Mouse (Mus musculus): ENCODE results near the gene Espn.
A peak's percentile ranks its signal among the peaks of the same experiment; 100 is the strongest.

The Espn gene

GRCm38 (mm10) chr4:152151966-152152544, at the start of gene Espn:
Gene Espn (minus strand): TSS chr4:152152371.
- peak; percentile 67 for DNase-seq (ENCODE audit: low spot score)

- DNase-seq (ENCODE audit: low spot score), result peak; percentile 28
Measured at GRCm38 (mm10) chr4:152201492-152201891, 49.3 kb upstream of the Espn start.

- DNase-seq (ENCODE audit: low spot score), result no peak
Measured at GRCm38 (mm10) chr4:152199617-152200016, 47.4 kb upstream of the Espn start.

- DNase-seq (ENCODE audit: low spot score), result no peak
Measured at GRCm38 (mm10) chr4:152197545-152197944, 45.4 kb upstream of the Espn start.

GRCm38 (mm10) chr4:152196276-152196675, 44.1 kb upstream of the Espn start:
- no peak for DNase-seq (ENCODE audit: low spot score)

GRCm38 (mm10) chr4:152194476-152195175, 42.5 kb upstream of the Espn start:
- DNase-seq (ENCODE audit: low spot score), result no peak

- DNase-seq (ENCODE audit: low spot score), result no peak
Measured at GRCm38 (mm10) chr4:152192569-152192968, 40.4 kb upstream of the Espn start.

- DNase-seq (ENCODE audit: low spot score), result no peak
Measured at GRCm38 (mm10) chr4:152190701-152191100, 38.5 kb upstream of the Espn start.

- no peak for DNase-seq (ENCODE audit: low spot score)
Measured at GRCm38 (mm10) chr4:152190096-152190653, 38.0 kb upstream of the Espn start.

- DNase-seq (ENCODE audit: low spot score), result no peak
Measured at GRCm38 (mm10) chr4:152189691-152190090, 37.5 kb upstream of the Espn start.

- no peak for DNase-seq (ENCODE audit: low spot score)
Measured at GRCm38 (mm10) chr4:152189071-152189470, 36.9 kb upstream of the Espn start.

GRCm38 (mm10) chr4:152188651-152189050, 36.5 kb upstream of the Espn start:
- no peak for DNase-seq (ENCODE audit: low spot score)

GRCm38 (mm10) chr4:152187142-152187541, 35.0 kb upstream of the Espn start:
- no peak for DNase-seq (ENCODE audit: low spot score)

GRCm38 (mm10) chr4:152186205-152187082, 34.3 kb upstream of the Espn start:
- DNase-seq (ENCODE audit: low spot score), result no peak

GRCm38 (mm10) chr4:152185510-152186204, 33.5 kb upstream of the Espn start:
- no peak for DNase-seq (ENCODE audit: low spot score)

GRCm38 (mm10) chr4:152185137-152185509, 33.0 kb upstream of the Espn start:
- no peak for DNase-seq (ENCODE audit: low spot score)

GRCm38 (mm10) chr4:152184353-152185035, 32.3 kb upstream of the Espn start:
- DNase-seq (ENCODE audit: low spot score), result no peak

- DNase-seq (ENCODE audit: low spot score), result no peak
Measured at GRCm38 (mm10) chr4:152182205-152182604, 30.0 kb upstream of the Espn start.

GRCm38 (mm10) chr4:152179946-152180660, 27.9 kb upstream of the Espn start:
- no peak for DNase-seq (ENCODE audit: low spot score)

- DNase-seq (ENCODE audit: low spot score), result no peak
Measured at GRCm38 (mm10) chr4:152178916-152179705, 26.9 kb upstream of the Espn start.
